Mouse (Mus musculus): ENCODE measurements at regions not wholly inside any gene's neighbourhood (a gene's known extent, or its start where the extent isn't known, plus 50 kb on each side); places are given as distances from the start of the nearest gene placed in this dataset.

- no peak for DNase-seq (ENCODE audit: low read depth, low spot score)
Measured at GRCm38 (mm10) chr15:21836110-21836509, 712.7 kb upstream of the Cdh18 start.

DNA sequence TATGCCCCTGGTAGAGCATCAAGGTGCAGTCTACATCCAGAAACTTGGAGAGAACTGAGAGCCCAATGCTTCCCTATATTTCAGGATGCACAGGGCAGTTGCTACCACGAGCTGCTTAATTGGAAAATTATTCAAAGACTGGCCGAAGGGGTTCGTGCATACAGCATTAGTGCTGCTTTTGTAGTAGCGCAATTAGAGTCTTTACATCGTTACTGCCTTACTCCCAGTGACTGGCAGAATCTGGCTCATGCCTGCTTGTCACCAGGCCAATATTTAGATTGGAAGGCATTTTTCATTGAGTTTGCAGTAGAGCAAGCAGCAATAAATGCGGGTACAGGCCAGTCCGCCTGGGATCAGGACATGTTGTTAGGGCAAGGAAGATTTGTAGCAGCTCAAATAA is 690.3 kb upstream of the Cdh18 start:
- no peak for DNase-seq (ENCODE audit: low read depth, low spot score)

- peak; percentile 36 for DNase-seq (ENCODE audit: low read depth, low spot score)
Measured at GRCm38 (mm10) chr15:21885181-21885580, 663.6 kb upstream of the Cdh18 start.
